Mouse (Mus musculus): ENCODE measurements at regions not wholly inside any gene's neighbourhood (a gene's known extent, or its start where the extent isn't known, plus 50 kb on each side); places are given as distances from the start of the nearest gene placed in this dataset.
A peak's percentile ranks its signal among the peaks of the same experiment; 100 is the strongest.

GRCm38 (mm10) chr11:117589422-117589821 is 64.7 kb upstream of the Tnrc6c start:
- 0 out of 2 replicates have a peak, but pooled peaks cover 5% of the 10 kb centered on the region for H3K9me3 ChIP-seq

GRCm38 (mm10) chr11:117592570-117592969 is 61.5 kb upstream of the Tnrc6c start:
- Histone ChIP-seq H3K27me3 (0 out of 2 replicates have a peak, but pooled peaks cover under 1% of the 10 kb centered on the region), H3K4me1 (peaks cover 22% of the 10 kb centered on the region), H3K4me2 (no peak overlapping the region), H3K9ac (no peak overlapping the region), H3K4me3 (no peak overlapping the region), H3K27ac (no peak overlapping the region), H3K36me3 (no peaks in the 10 kb centered on the region), H3K9me3 (0 out of 2 replicates have a peak, but pooled peaks cover 5% of the 10 kb centered on the region)
- 56% methylated on average over 3 of the region's 3 CpGs for WGBS
- ATAC-seq (ENCODE audit: insufficient number of reproducible peaks, low FRiP score, low TSS enrichment, low read depth), result no peak

More at GRCm38 (mm10) chr11:117589422-117589821, 64.7 kb upstream of the Tnrc6c start:
- 61% methylated on average over 14 of the region's 14 CpGs for WGBS
- H3K9ac ChIP-seq, result no peak overlapping the region
- ATAC-seq (ENCODE audit: insufficient number of reproducible peaks, low FRiP score, low TSS enrichment, low read depth), result peak; percentile 49; the same call in 1 of the 2 replicates
- no peaks in the 10 kb centered on the region for H3K36me3 ChIP-seq
- H3K4me2 ChIP-seq, result no peak overlapping the region
- no peaks in the 10 kb centered on the region for H3K27me3 ChIP-seq
- H3K27ac ChIP-seq, result peak overlapping the region; percentile 52
- H3K4me1 ChIP-seq, result peaks cover 8% of the 10 kb centered on the region
- no peak overlapping the region for H3K4me3 ChIP-seq

- no peak overlapping the region for H3K27ac ChIP-seq
- 62% methylated on average over 6 of the region's 6 CpGs for WGBS
Observed at GRCm38 (mm10) chr11:117596201-117596600, 57.9 kb upstream of the Tnrc6c start.

GRCm38 (mm10) chr11:117597754-117598153 is 56.3 kb upstream of the Tnrc6c start:
- H3K4me2 ChIP-seq, result no peak overlapping the region
- no peak for ATAC-seq (ENCODE audit: insufficient number of reproducible peaks, low FRiP score, low TSS enrichment, low read depth)
- H3K36me3 ChIP-seq, result no peaks in the 10 kb centered on the region
- no peak overlapping the region for H3K4me3 ChIP-seq
- 42% methylated on average over 5 of the region's 5 CpGs for WGBS
- peaks cover 24% of the 10 kb centered on the region for H3K27me3 ChIP-seq
- H3K9me3 ChIP-seq, result no peaks in the 10 kb centered on the region
- no peak overlapping the region for H3K9ac ChIP-seq
- H3K4me1 ChIP-seq, result peaks cover 42% of the 10 kb centered on the region
- H3K27ac ChIP-seq, result no peak overlapping the region

More at GRCm38 (mm10) chr11:117596201-117596600, 57.9 kb upstream of the Tnrc6c start:
- no peak overlapping the region for H3K9ac ChIP-seq
- H3K36me3 ChIP-seq, result no peaks in the 10 kb centered on the region
- H3K4me3 ChIP-seq, result no peak overlapping the region
- peaks cover 23% of the 10 kb centered on the region for H3K27me3 ChIP-seq
- no peak overlapping the region for H3K4me2 ChIP-seq
- no peaks in the 10 kb centered on the region for H3K9me3 ChIP-seq
- H3K4me1 ChIP-seq, result peaks cover 44% of the 10 kb centered on the region
- no peak for ATAC-seq (ENCODE audit: insufficient number of reproducible peaks, low FRiP score, low TSS enrichment, low read depth)

- Histone ChIP-seq H3K36me3 (no peaks in the 10 kb centered on the region), H3K9ac (no peak overlapping the region), H3K4me2 (no peak overlapping the region), H3K27me3 (peaks cover 24% of the 10 kb centered on the region), H3K27ac (no peak overlapping the region), H3K4me1 (peaks cover 42% of the 10 kb centered on the region), H3K4me3 (no peak overlapping the region), H3K9me3 (no peaks in the 10 kb centered on the region)
- ATAC-seq (ENCODE audit: insufficient number of reproducible peaks, low FRiP score, low TSS enrichment, low read depth), result no peak
- 6% methylated on average over 6 of the region's 6 CpGs for WGBS
Observed at GRCm38 (mm10) chr11:117598170-117598583, 55.9 kb upstream of the Tnrc6c start.

DNA sequence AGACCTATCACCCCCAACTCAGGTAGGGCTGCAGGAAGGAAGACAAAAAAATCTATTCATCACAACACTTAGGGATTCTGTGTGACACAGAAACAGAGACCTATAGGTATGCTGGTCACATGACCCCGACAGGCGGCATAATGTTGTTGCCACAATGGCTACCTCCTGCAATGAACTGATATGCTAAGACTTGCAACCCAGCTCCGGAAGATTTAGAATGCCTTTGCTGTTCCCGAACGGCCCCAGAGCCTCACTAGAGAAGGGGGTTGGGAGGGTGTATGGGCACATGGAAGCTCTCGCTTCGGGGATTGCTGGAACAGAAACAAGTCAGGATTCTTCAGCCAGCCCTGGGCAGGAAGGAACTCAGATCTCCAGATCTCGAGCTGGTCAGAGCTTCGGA is 55.5 kb upstream of the Tnrc6c start:
- ATAC-seq (ENCODE audit: insufficient number of reproducible peaks, low FRiP score, low TSS enrichment, low read depth), result no peak
- peaks cover 24% of the 10 kb centered on the region for H3K27me3 ChIP-seq
- no peaks in the 10 kb centered on the region for H3K36me3 ChIP-seq
- H3K4me1 ChIP-seq, result peaks cover 42% of the 10 kb centered on the region
- peak overlapping the region; percentile 39 for H3K4me3 ChIP-seq
- peak overlapping the region; percentile 65 for H3K4me2 ChIP-seq
- H3K9me3 ChIP-seq, result no peaks in the 10 kb centered on the region
- H3K27ac ChIP-seq, result peak overlapping the region; percentile 33; the same call in 1 of the 2 replicates
- peak overlapping the region; percentile 35; the same call in 1 of the 2 replicates for H3K9ac ChIP-seq
- 5% methylated on average over 9 of the region's 9 CpGs for WGBS

- Histone ChIP-seq H3K4me1 (peaks cover 42% of the 10 kb centered on the region), H3K4me2 (peak overlapping the region; percentile 65), H3K36me3 (no peaks in the 10 kb centered on the region), H3K9ac (peak overlapping the region; percentile 35; the same call in 1 of the 2 replicates), H3K27me3 (peaks cover 24% of the 10 kb centered on the region), H3K27ac (peak overlapping the region; percentile 33), H3K4me3 (peak overlapping the region; percentile 39), H3K9me3 (no peaks in the 10 kb centered on the region)
- ATAC-seq (ENCODE audit: insufficient number of reproducible peaks, low FRiP score, low TSS enrichment, low read depth), result peak; percentile 25; the same call in 1 of the 2 replicates
- WGBS, result 7% methylated on average over 16 of the region's 16 CpGs
Observed at GRCm38 (mm10) chr11:117599049-117599787, 54.9 kb upstream of the Tnrc6c start.

GRCm38 (mm10) chr11:117599788-117600263 is 54.3 kb upstream of the Tnrc6c start:
- Histone ChIP-seq H3K27ac (0 out of 2 replicates have a peak overlapping the region, but pooled peaks have one; percentile 22), H3K4me1 (peaks cover 42% of the 10 kb centered on the region), H3K36me3 (no peaks in the 10 kb centered on the region), H3K9me3 (no peaks in the 10 kb centered on the region), H3K4me2 (peak overlapping the region; percentile 65), H3K4me3 (peak overlapping the region; percentile 39), H3K9ac (no peak overlapping the region), H3K27me3 (peaks cover 24% of the 10 kb centered on the region)
- ATAC-seq (ENCODE audit: insufficient number of reproducible peaks, low FRiP score, low TSS enrichment, low read depth), result no peak
- WGBS, result 15% methylated on average over 14 of the region's 14 CpGs

GRCm38 (mm10) chr11:117601147-117601546 is 52.9 kb upstream of the Tnrc6c start:
- 35% methylated on average over 5 of the region's 5 CpGs for WGBS

GRCm38 (mm10) chr11:117604019-117604418 is 50.1 kb upstream of the Tnrc6c start:
- Histone ChIP-seq H3K4me2 (no peak overlapping the region), H3K27ac (no peak overlapping the region), H3K9me3 (no peaks in the 10 kb centered on the region), H3K4me3 (no peak overlapping the region), H3K36me3 (no peaks in the 10 kb centered on the region), H3K9ac (no peak overlapping the region), H3K4me1 (peaks cover 26% of the 10 kb centered on the region), H3K27me3 (peaks cover 15% of the 10 kb centered on the region)
- WGBS, result 34% methylated on average over 2 of the region's 2 CpGs
- ATAC-seq (ENCODE audit: insufficient number of reproducible peaks, low FRiP score, low TSS enrichment, low read depth), result no peak

More at GRCm38 (mm10) chr11:117601147-117601546, 52.9 kb upstream of the Tnrc6c start:
- H3K9me3 ChIP-seq, result no peaks in the 10 kb centered on the region
- H3K4me3 ChIP-seq, result no peak overlapping the region
- peaks cover 24% of the 10 kb centered on the region for H3K27me3 ChIP-seq
- H3K9ac ChIP-seq, result no peak overlapping the region
- H3K4me2 ChIP-seq, result no peak overlapping the region
- peaks cover 38% of the 10 kb centered on the region for H3K4me1 ChIP-seq
- no peak for ATAC-seq (ENCODE audit: insufficient number of reproducible peaks, low FRiP score, low TSS enrichment, low read depth)
- no peaks in the 10 kb centered on the region for H3K36me3 ChIP-seq
- H3K27ac ChIP-seq, result no peak overlapping the region
